Mouse (Mus musculus) heart, postnatal 0 days (tissue): ENCODE data around the gene Tnfrsf21. TPM values are rescaled to one million over a fixed set of nuclear protein-coding genes. Genes with fewer than 3 reads are reported as not detected.

Experiments used
- ATAC-seq: fragments of 200-750 bp; cut with Nextera tagmentation; 2 replicates; pipeline ENCODE4 v1.8.0; 2017; ENCODE audit warnings: low read depth, moderate number of reproducible peaks, moderate library complexity; ENCODE audit not compliant: insufficient read depth
- DNase-seq: peaks from one replicate; pipeline ENCODE4 v3.0.0-alpha.2; 2016; ENCODE audit warnings: low spot score
- H3K27ac ChIP-seq: fragments of 300-500 bp; sonication (generic); 2 replicates; pipeline ENCODE4 v1.5.1; 2014; ENCODE audit warnings: low read depth, mild to moderate bottlenecking
- H3K27me3 ChIP-seq: fragments of 300-500 bp; sonication (generic); 2 replicates; pipeline ENCODE4 v1.6.1; 2014; ENCODE audit warnings: low read length, mixed read lengths; ENCODE audit not compliant: control insufficient read depth, insufficient read depth
- H3K36me3 ChIP-seq: fragments of 300-500 bp; sonication (generic); replicated peaks from 2 replicates; pipeline ENCODE4 v1.6.1; 2014; ENCODE audit warnings: low read length, mixed read lengths; ENCODE audit not compliant: control insufficient read depth, insufficient read depth
- H3K4me1 ChIP-seq: fragments of 300-500 bp; sonication (generic); 2 replicates; pipeline ENCODE4 v1.6.1; 2014; ENCODE audit warnings: antibody characterized with exemption; ENCODE audit not compliant: control insufficient read depth, insufficient read depth
- H3K4me2 ChIP-seq: fragments of 300-500 bp; sonication (generic); 2 replicates; pipeline ENCODE4 v1.6.1; 2014; ENCODE audit warnings: low read depth, mild to moderate bottlenecking, low read length, moderate library complexity
- H3K4me3 ChIP-seq: fragments of 300-500 bp; sonication (generic); 2 replicates; pipeline ENCODE4 v1.5.1; 2014; ENCODE audit warnings: low read depth, low read length
- H3K9ac ChIP-seq: fragments of 300-500 bp; sonication (generic); replicated peaks from 2 replicates; pipeline ENCODE4 v1.6.1; 2014; ENCODE audit warnings: low read depth, low read length, mixed read lengths
- H3K9me3 ChIP-seq: fragments of 300-500 bp; sonication (generic); replicated peaks from 2 replicates; pipeline ENCODE4 v1.6.1; 2016; ENCODE audit warnings: low read length; ENCODE audit not compliant: control insufficient read depth
- CTCF ChIP-seq: IDR thresholded peaks from 2 replicates; pipeline ENCODE4 v1.5.1; 2016; ENCODE audit warnings: antibody characterized with exemption, control low read depth, low read depth
- EP300 ChIP-seq: IDR thresholded peaks from 2 replicates; pipeline ENCODE4 v1.6.1; 2016; ENCODE audit warnings: antibody characterized with exemption, low read depth
- WGBS: fragments of 180-500 bp; shearing (Covaris S2); extraction: QIAGEN DNeasy Blood & Tissue Kit; methylation state at CpG from one replicate; pipeline ENCODE4 v1.1.7; 2014; 5-methylcytosine and 5-hydroxymethylcytosine counted together
- polyA plus RNA-seq: library from polyadenylated mRNA; unstranded; fragments of >200 nt; fragmentation: Nextera tagmentation; extraction: Ambion mirVana; gene quantifications from 2 replicates; pipeline ENCODE4 v1.2.1, GENCODE M21; 2015
- total RNA-seq: library from RNA; depleted of rRNA; stranded (reverse); fragments of >200 nt; gene quantifications from 2 replicates; pipeline ENCODE4 v1.2.3, GENCODE M21; 2014; ENCODE audit warnings: low replicate concordance

The Tnfrsf21 gene
- total and polyA plus RNA-seq, 2 experiments from 2014 or later: 6.3 to 8.2 TPM

DNA sequence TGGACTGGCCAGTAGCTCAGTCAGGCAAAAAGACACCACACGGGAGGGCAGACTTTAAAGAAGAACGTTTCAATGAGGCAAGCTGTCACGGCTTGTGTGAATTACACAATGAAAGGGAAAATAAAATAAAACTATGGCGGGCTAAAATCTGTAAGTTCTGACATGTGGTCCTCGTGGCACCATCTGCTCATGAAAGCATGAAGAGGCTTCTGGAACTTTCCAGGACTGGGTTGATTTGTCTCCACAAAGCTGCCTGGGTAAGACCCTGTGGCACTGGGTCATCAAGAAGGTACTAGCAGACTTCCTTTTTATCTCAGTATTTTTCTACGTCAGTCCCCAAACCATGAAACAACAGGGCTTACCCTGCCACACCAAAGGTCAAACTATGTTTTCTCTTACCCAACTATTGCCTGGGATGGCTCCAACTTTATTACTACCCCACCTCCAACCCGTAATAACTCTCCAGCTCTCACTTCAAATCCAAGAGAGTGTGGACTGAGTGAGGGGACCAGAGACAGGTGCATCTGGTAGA, 16.8 kb upstream of the Tnfrsf21 start:
- no peak overlapping the region for H3K4me2 ChIP-seq
- WGBS: 70% methylated on average over 7 of the region's 7 CpGs
- H3K9me3 ChIP-seq: no peaks in the 10 kb centered on the region
- no peak for ATAC-seq
- no peak overlapping the region for H3K27ac ChIP-seq
- no peak overlapping the region for H3K9ac ChIP-seq
- TF ChIP-seq EP300: no peak
- no peak for TF ChIP-seq CTCF
- H3K27me3 ChIP-seq: no peaks in the 10 kb centered on the region
- H3K4me1 ChIP-seq: no peaks in the 10 kb centered on the region
- no peaks in the 10 kb centered on the region for H3K36me3 ChIP-seq
- DNase-seq: no peak
- no peak overlapping the region for H3K4me3 ChIP-seq

DNA sequence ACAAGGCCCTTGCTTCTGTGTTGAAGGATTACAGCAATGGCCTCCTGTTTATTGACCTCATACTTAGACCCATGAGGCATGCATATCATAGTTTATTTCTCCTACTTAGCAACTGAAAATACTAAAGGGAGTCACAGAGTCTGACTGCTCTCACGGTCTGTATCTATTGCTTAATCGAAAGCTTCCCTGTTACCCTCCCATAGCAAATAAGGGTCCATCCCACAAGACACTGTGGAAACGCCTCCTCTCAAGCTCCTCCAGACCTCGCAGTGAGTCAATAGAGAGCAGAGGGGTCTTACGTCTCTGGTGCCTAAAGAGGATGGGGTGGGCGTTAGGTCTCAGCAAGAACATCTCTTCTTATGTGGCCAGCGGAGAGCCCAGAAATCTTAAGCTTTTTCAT, 15.8 kb upstream of the Tnfrsf21 start:
- H3K36me3 ChIP-seq: no peaks in the 10 kb centered on the region
- no peaks in the 10 kb centered on the region for H3K9me3 ChIP-seq
- no peaks in the 10 kb centered on the region for H3K4me1 ChIP-seq
- H3K27ac ChIP-seq: no peak overlapping the region
- no peaks in the 10 kb centered on the region for H3K27me3 ChIP-seq
- TF ChIP-seq CTCF (no peak), EP300 (no peak)
- ATAC-seq: no peak
- H3K4me2 ChIP-seq: no peak overlapping the region
- 86% methylated on average over 7 of the region's 7 CpGs for WGBS
- no peak for DNase-seq
- no peak overlapping the region for H3K9ac ChIP-seq
- no peak overlapping the region for H3K4me3 ChIP-seq

DNA sequence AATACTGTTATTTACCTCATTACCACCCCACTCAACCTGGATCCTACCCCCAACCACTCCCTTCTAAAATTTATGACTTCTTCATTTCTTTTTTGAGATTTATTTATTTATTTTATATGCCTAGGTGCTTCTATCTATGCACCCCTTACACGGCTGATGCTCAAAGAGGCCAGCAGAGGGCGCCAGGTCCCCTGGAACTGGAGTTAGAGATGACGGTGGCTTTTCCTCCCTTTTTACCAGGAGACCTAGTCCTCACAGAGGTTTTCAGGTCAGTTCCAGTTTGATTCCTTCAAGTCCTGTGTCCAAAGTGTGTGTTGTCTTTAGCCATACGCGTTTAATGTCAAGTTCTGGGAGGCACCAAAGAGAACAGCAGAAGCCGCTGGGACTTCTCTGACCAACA, 3.6 kb upstream of the Tnfrsf21 start:
- no peak overlapping the region for H3K4me3 ChIP-seq
- no peak for TF ChIP-seq EP300
- TF ChIP-seq CTCF: peak; percentile 73
- no peaks in the 10 kb centered on the region for H3K27me3 ChIP-seq
- H3K4me1 ChIP-seq: no peaks in the 10 kb centered on the region
- H3K9ac ChIP-seq: no peak overlapping the region
- H3K27ac ChIP-seq: no peak overlapping the region
- no peaks in the 10 kb centered on the region for H3K9me3 ChIP-seq
- ATAC-seq (no peak), DNase-seq (peak; percentile 50)
- no peaks in the 10 kb centered on the region for H3K36me3 ChIP-seq
- no peak overlapping the region for H3K4me2 ChIP-seq
- 19% methylated on average over 6 of the region's 6 CpGs for WGBS

DNA sequence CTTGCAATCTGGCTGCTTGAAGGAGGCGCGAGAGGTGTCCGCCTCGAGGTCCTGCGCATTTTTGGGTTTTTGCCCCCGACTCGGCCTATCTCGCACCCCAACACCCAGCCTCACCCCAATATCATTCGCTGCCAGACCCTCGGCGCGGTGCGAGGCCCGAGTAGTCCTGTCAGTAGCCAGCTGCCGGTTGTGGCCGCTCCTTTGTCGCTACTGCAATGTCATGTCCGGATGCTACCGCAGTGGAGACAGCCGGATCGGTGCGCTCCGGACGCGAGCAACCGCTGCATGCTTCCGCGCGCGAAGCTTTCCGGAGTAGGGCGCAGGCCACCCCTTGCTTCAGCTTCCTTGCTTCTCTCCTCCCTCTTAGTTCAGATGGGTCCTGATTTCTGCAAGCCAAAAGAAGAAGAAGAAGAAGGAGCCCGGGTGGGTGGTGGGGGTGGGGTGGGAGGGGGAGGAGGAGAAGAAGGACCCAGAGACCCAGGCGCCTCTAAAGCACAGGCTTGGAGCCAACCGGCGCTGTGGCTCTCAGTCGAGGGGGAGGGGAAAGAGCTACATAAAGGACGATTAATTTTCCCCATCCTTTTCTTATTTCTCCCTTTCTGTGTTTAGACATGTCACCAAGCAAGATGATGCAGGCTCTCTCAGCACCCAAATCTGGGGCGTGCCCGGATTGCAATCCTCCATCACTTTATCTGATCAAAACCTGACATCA, 1.1 kb downstream of the Tnfrsf21 start:
- peak overlapping the region; percentile 75 for H3K4me3 ChIP-seq
- H3K4me1 ChIP-seq: no peaks in the 10 kb centered on the region
- no peaks in the 10 kb centered on the region for H3K9me3 ChIP-seq
- peak; percentile 24; the same call in 1 of the 2 replicates for ATAC-seq
- H3K4me2 ChIP-seq: peak overlapping the region; percentile 99
- H3K27ac ChIP-seq: peak overlapping the region; percentile 3; the same call in 1 of the 2 replicates
- no peaks in the 10 kb centered on the region for H3K36me3 ChIP-seq
- peaks cover 5% of the 10 kb centered on the region; the same call in 1 of the 2 replicates for H3K27me3 ChIP-seq
- 3% methylated on average over 39 of the region's 40 CpGs for WGBS
- peak overlapping the region; percentile 67 for H3K9ac ChIP-seq
- peak; percentile 20 for DNase-seq
- TF ChIP-seq CTCF (no peak), EP300 (no peak)

DNA sequence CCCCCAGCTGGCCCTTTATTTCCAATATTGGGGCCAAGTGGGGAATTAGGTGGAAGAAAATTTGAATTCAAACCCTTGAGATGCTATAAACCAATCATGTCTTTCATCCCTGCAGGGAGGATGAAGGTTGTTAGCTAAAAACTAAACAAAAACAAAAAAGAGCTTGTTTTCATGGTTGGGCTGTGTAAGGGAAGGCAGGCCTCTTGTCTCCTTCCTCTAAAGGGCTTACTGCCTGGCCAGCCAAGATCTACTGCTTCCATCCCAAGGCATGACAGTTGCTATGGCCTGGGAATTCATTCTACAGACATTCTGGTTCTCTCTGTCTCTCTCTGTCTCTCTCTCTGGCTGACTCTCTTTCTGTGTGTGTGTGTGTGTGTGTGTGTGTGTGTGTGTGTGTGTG, 1.7 kb downstream of the Tnfrsf21 start:
- DNase-seq: no peak
- peak overlapping the region; percentile 99 for H3K4me2 ChIP-seq
- H3K9ac ChIP-seq: no peak overlapping the region
- TF ChIP-seq CTCF: no peak
- TF ChIP-seq EP300: no peak
- H3K36me3 ChIP-seq: no peaks in the 10 kb centered on the region
- no peaks in the 10 kb centered on the region for H3K4me1 ChIP-seq
- no peak overlapping the region for H3K27ac ChIP-seq
- no peaks in the 10 kb centered on the region for H3K9me3 ChIP-seq
- peaks cover 5% of the 10 kb centered on the region; the same call in 1 of the 2 replicates for H3K27me3 ChIP-seq
- peak overlapping the region; percentile 75 for H3K4me3 ChIP-seq
- ATAC-seq: no peak

DNA sequence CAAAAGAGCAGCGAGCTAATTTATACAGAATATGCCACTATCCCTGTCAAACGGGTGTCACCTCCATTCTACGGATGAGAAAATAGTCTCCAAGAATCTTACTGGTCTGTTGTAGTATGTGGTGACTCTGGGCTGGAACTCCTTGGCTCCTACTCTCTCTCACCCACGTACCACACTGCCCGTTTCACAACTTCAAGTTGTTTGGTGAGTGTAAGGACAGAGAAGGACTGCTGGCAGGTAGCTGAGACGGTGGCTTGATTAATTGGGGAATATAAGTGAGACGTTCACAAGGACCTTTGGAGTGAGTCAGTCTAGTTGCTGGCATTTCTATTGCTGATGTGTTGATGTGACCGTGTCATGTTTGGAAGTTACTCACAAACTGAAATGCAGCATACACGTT, 3.3 kb downstream of the Tnfrsf21 start:
- Histone ChIP-seq H3K4me3 (no peak overlapping the region), H3K36me3 (no peaks in the 10 kb centered on the region), H3K27ac (no peak overlapping the region), H3K27me3 (peaks cover 5% of the 10 kb centered on the region; the same call in 1 of the 2 replicates), H3K4me1 (no peaks in the 10 kb centered on the region), H3K9ac (no peak overlapping the region), H3K4me2 (no peak overlapping the region), H3K9me3 (no peaks in the 10 kb centered on the region)
- DNase-seq: no peak
- no peak for ATAC-seq
- WGBS: 85% methylated on average over 9 of the region's 9 CpGs
- TF ChIP-seq CTCF (no peak), EP300 (no peak)
